12 mouse cellular contexts compared by ENCODE assay signal in the genomic region with DNA sequence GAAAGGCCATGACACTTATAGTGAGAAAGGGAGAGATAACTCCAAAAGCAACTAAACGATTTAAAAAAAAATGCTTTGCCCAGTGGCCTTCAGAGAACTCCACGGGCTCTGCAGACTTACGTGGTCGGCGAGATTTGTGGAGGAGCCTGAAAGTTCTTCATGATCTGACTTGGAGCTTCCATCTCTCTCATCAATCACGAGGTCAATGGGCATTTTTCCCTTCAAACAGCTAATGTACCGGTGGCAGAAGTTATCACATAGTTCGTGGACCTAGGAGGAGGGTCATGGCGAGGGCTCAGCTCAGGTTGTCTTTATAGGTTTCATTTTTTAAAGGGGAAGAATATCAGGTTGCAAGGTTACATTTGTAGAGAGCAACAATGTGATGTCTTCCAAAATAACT. TPM values are rescaled to one million over a fixed set of nuclear protein-coding genes. Genes with fewer than 3 reads are reported as not detected.
DNase-seq lines count a peak whose midpoint lies in the region; ATAC-seq lines count a peak whose summit lies in the region.
"Had no signal": no experiment of that assay in that cellular context is flagged by ENCODE, and none has a peak within 500 bp of the region (broad histone marks: within the 10 kb centered on the region; RNA-seq: fewer than 3 reads in every experiment).

No protein-coding gene starts in this region.

- no peaks in the 10 kb centered on the region for H3K9me3 ChIP-seq in forebrain, embryonic 11.5 days (ENCODE audit: control insufficient read depth, low read length)
- H3K9me3 ChIP-seq in forebrain, embryonic 10.5 days: no peaks in the 10 kb centered on the region
- H3K9me3 ChIP-seq in lung, embryonic 15.5 days: no peaks in the 10 kb centered on the region
- H3K9me3 ChIP-seq in limb, embryonic 12.5 days: no peaks in the 10 kb centered on the region
- no peaks in the 10 kb centered on the region for H3K9me3 ChIP-seq in stomach, embryonic 16.5 days (replicated peaks; ENCODE audit: control insufficient read depth, low read length)

- peaks cover 2% of the 10 kb centered on the region; the same call in 1 of the 2 replicates for H3K27me3 ChIP-seq in forebrain, embryonic 11.5 days (ENCODE audit: control insufficient read depth, insufficient read depth, low read length)
- peaks cover 67% of the 10 kb centered on the region for H3K27me3 ChIP-seq in forebrain, embryonic 10.5 days (ENCODE audit: poor library complexity, severe bottlenecking)
- peaks cover 15% of the 10 kb centered on the region for H3K27me3 ChIP-seq in lung, embryonic 15.5 days
- peaks cover 64% of the 10 kb centered on the region for H3K27me3 ChIP-seq in limb, embryonic 12.5 days
- H3K27me3 ChIP-seq in stomach, embryonic 16.5 days (ENCODE audit: control insufficient read depth, insufficient read depth, low read length): no peaks in the 10 kb centered on the region

- H3K4me2 ChIP-seq in forebrain, embryonic 11.5 days (ENCODE audit: low read depth, low read length, severe bottlenecking): peak overlapping the region; percentile 8; the same call in 1 of the 2 replicates
- H3K4me2 ChIP-seq in lung, embryonic 15.5 days: peak overlapping the region; percentile 31; the same call in 1 of the 2 replicates
- peak overlapping the region; percentile 18 for H3K4me2 ChIP-seq in limb, embryonic 12.5 days
- peak overlapping the region; percentile 81 for H3K4me2 ChIP-seq in stomach, embryonic 16.5 days (ENCODE audit: low read depth, low read length)

- no peak for ATAC-seq in forebrain, embryonic 11.5 days (replicated peaks; ENCODE audit: low FRiP score)
- no peak for ATAC-seq in lung, embryonic 15.5 days (ENCODE audit: borderline replicate concordance, extremely low read depth, low FRiP score, low TSS enrichment)
- ATAC-seq in limb, embryonic 12.5 days (ENCODE audit: insufficient number of reproducible peaks, insufficient read depth, low FRiP score, low TSS enrichment, low read depth): no peak
- ATAC-seq in stomach, embryonic 16.5 days (ENCODE audit: insufficient read depth, low FRiP score): no peak

- WGBS in forebrain, embryonic 11.5 days: 67% methylated on average over 9 of the region's 9 CpGs
- 70% methylated on average over 9 of the region's 9 CpGs for WGBS in forebrain, embryonic 10.5 days
- 62% methylated on average over 9 of the region's 9 CpGs for WGBS in lung, embryonic 15.5 days
- whole genome bisulfite sequencing in limb, embryonic 12.5 days: 62% methylated on average over 9 of the region's 9 CpGs
- WGBS in stomach, embryonic 16.5 days: 33% methylated on average over 9 of the region's 9 CpGs

- no peaks in the 10 kb centered on the region for H3K36me3 ChIP-seq in forebrain, embryonic 11.5 days (ENCODE audit: control insufficient read depth, insufficient read depth, low read length)
- peaks cover 37% of the 10 kb centered on the region for H3K36me3 ChIP-seq in forebrain, embryonic 10.5 days (replicated peaks)
- no peaks in the 10 kb centered on the region; the same call in 1 of the 2 replicates for H3K36me3 ChIP-seq in lung, embryonic 15.5 days
- H3K36me3 ChIP-seq in limb, embryonic 12.5 days: no peaks in the 10 kb centered on the region
- H3K36me3 ChIP-seq in stomach, embryonic 16.5 days (ENCODE audit: control insufficient read depth, insufficient read depth, low read length): no peaks in the 10 kb centered on the region

- H3K27ac ChIP-seq in forebrain, embryonic 11.5 days (ENCODE audit: low read depth, low read length): no peak overlapping the region
- H3K27ac ChIP-seq in forebrain, embryonic 10.5 days: no peak overlapping the region
- H3K27ac ChIP-seq in lung, embryonic 15.5 days: no peak overlapping the region
- H3K27ac ChIP-seq in limb, embryonic 12.5 days: no peak overlapping the region
- H3K27ac ChIP-seq in stomach, embryonic 16.5 days (ENCODE audit: low read length): peak overlapping the region; percentile 99; the same call in 1 of the 2 replicates
- H3K27ac ChIP-seq: layer of hippocampus, adult 2 months; liver, embryonic 14.5 days had no signal

- intact Hi-C loops in left cerebral cortex, postnatal 10 days (cut with DNase I): no loop called here

- no peak for DNase-seq in forebrain, embryonic 11.5 days (ENCODE audit: low spot score)
- no peak for DNase-seq in forebrain, embryonic 10.5 days (ENCODE audit: extremely low spot score, low spot score)
- no peak for DNase-seq in lung, postnatal 25 days (ENCODE audit: low spot score)
- no peak for DNase-seq in left cerebral cortex, postnatal 10 days (ENCODE audit: extremely low spot score in 1 of 2, low spot score in 2 of 2)
- no peak for DNase-seq in spleen, postnatal 14 days (ENCODE audit: low spot score in 2 of 2)
- DNase-seq: adrenal gland, postnatal 14 days; cerebellum, adult 9-11 months had no signal

- H3K4me1 ChIP-seq in forebrain, embryonic 11.5 days (replicated peaks; ENCODE audit: control insufficient read depth, insufficient read depth, low read length): peaks cover 8% of the 10 kb centered on the region
- peaks cover 84% of the 10 kb centered on the region for H3K4me1 ChIP-seq in forebrain, embryonic 10.5 days
- H3K4me1 ChIP-seq in lung, embryonic 15.5 days: peaks cover 27% of the 10 kb centered on the region
- peaks cover 26% of the 10 kb centered on the region for H3K4me1 ChIP-seq in limb, embryonic 12.5 days (replicated peaks)
- H3K4me1 ChIP-seq in stomach, embryonic 16.5 days (ENCODE audit: control insufficient read depth, insufficient read depth, low read length): peaks cover 25% of the 10 kb centered on the region

- no peak overlapping the region for H3K9ac ChIP-seq in forebrain, embryonic 11.5 days (ENCODE audit: low read length)
- H3K9ac ChIP-seq in lung, embryonic 15.5 days: no peak overlapping the region
- no peak overlapping the region for H3K9ac ChIP-seq in limb, embryonic 12.5 days (replicated peaks)
- H3K9ac ChIP-seq in stomach, embryonic 16.5 days (ENCODE audit: low read length): peak overlapping the region; percentile 61
- H3K9ac ChIP-seq: liver, embryonic 14.5 days had no signal

- H3K4me3 ChIP-seq in forebrain, embryonic 11.5 days (ENCODE audit: low read depth, low read length): 0 out of 2 replicates have a peak overlapping the region, but pooled peaks have one; percentile 3
- H3K4me3 ChIP-seq in forebrain, embryonic 10.5 days: no peak overlapping the region
- H3K4me3 ChIP-seq in lung, embryonic 15.5 days: no peak overlapping the region
- no peak overlapping the region for H3K4me3 ChIP-seq in limb, embryonic 12.5 days (replicated peaks)
- H3K4me3 ChIP-seq in stomach, embryonic 16.5 days (replicated peaks; ENCODE audit: low read length): peak overlapping the region; percentile 67
- H3K4me3 ChIP-seq: layer of hippocampus, adult 2 months had no signal

RNA-seq across cellular contexts. Expression of a gene that starts 7.1 kb away (rescaled TPM):
- 75.4 and 77.2 TPM in 2 replicates for polyA plus RNA-seq in forebrain, embryonic 11.5 days (2014; fragmentation: Nextera tagmentation; extraction: Ambion mirVana)
- 32.5 TPM in 2 replicates for polyA plus RNA-seq in forebrain, embryonic 10.5 days (2016; fragmentation: Nextera tagmentation; extraction: Ambion mirVana)
- 24.4 and 25.8 TPM in 2 replicates for polyA plus RNA-seq in lung, embryonic 15.5 days (2015; fragmentation: Nextera tagmentation; extraction: Ambion mirVana)
- polyA plus RNA-seq in limb, embryonic 12.5 days (2016; fragmentation: Nextera tagmentation; extraction: Ambion mirVana): 20.5 and 24.4 TPM in 2 replicates
- polyA plus RNA-seq in stomach, embryonic 16.5 days (2015; fragmentation: Nextera tagmentation; extraction: Ambion mirVana): 42.8 and 43.3 TPM in 2 replicates
- total RNA-seq in left cerebral cortex, postnatal 10 days (2021): 100 to 1,000 TPM in 1 of 2 experiments, 10 to 100 TPM in 1; 98.2 to 110 TPM

Comparison
In these comparisons a context has a peak if more than half of its experiments do, and no peak if none do; other contexts are left out.
1. H3K4me3 ChIP-seq: peak in forebrain, embryonic 11.5 days (single experiment) and stomach, embryonic 16.5 days (single experiment); none in forebrain, embryonic 10.5 days (single experiment), lung, embryonic 15.5 days (single experiment) and limb, embryonic 12.5 days (single experiment).
2. H3K4me2 ChIP-seq: peak in every context shown above with its lines; median percentile 81 in stomach, embryonic 16.5 days; 31 in lung, embryonic 15.5 days; 18 in limb, embryonic 12.5 days; 8 in forebrain, embryonic 11.5 days.